Mouse (Mus musculus): ENCODE data around the gene Dhx30. TPM values are rescaled to one million over a fixed set of nuclear protein-coding genes. Genes with fewer than 3 reads are reported as not detected.
"Not testable (repeated sequence)": the region's sequence is repeated elsewhere in the genome, so short reads cannot be mapped to it uniquely, and the experiment has no call there.

The Dhx30 gene
- polyA plus RNA-seq (2012; rRNA removed): 20.3 and 30.4 TPM in 2 replicates

DNA sequence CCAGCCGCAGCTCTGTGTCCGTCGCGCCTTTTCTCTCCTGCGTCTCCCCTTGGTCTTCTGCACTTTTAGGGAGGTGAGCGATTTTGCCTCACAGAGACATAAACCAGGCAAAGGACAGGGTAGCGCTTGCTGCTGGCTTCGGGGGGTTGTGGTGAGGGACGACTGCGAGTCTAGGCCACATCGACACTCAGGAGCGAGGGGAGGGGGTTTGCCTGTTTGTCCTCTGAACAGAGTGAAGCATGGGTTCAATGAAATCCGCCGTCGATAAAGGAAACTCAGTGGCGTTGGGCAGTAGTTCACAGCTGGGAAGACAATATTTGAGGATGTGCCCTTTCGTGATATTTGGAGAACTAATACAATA lies at the start of gene Dhx30:
TSS of gene Dhx30 (minus strand) at position 52 of the 361 bp plus-strand sequence.
- Histone ChIP-seq H3K27ac (ENCODE audit: insufficient read depth, low read depth, low read length) (peak within 1 kb of the TSS; percentile 85), H3K4me3 (ENCODE audit: low read depth, low read length) (peak within 1 kb of the TSS; percentile 83), H3K36me3 (ENCODE audit: control insufficient read depth, insufficient read depth, low read length) (peaks cover 2% of the 10 kb centered on the region; the same call in 1 of the 2 replicates), H3K27me3 (ENCODE audit: control insufficient read depth, insufficient read depth, low read length) (no peaks in the 10 kb centered on the region), H3K4me1 (ENCODE audit: control insufficient read depth, insufficient read depth, insufficient read length, low read length) (peaks cover 4% of the 10 kb centered on the region; the same call in 1 of the 2 replicates)
- no peak for TF ChIP-seq POLR2A (IDR thresholded peaks at IDR 0.05; ENCODE audit: low read depth, low read length)
- no peak for TF ChIP-seq CTCF (IDR thresholded peaks at IDR 0.05; ENCODE audit: extremely low read depth, insufficient read length, insufficient replicate concordance, low read depth, low read length)
- under 1% methylated on average over 17 of the region's 17 CpGs for WGBS

DNA sequence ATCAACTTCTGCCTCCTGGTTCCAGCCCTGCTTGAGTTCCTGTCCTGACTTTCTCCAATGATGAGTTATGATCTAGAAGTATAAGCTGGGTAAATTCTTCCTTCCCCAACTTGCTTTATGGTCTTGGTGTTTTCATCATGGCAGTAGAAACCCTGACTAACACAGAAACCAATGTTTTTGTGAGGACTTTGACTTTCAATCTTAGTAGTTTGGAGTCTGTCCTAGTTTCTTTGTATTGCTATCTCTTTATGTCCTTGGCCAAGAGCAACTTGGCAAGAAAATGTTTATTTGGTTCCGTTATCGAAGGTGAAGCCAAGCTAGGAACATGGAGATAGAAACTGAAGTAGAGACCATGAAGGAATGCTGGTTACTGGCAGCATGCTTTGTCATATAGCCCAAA lies 45.4 kb upstream of the Dhx30 start:
- Histone ChIP-seq H3K4me1 (ENCODE audit: control insufficient read depth, insufficient read depth, insufficient read length, low read length) (no peaks in the 10 kb centered on the region), H3K27ac (ENCODE audit: insufficient read depth, low read depth, low read length) (no peak overlapping the region), H3K27me3 (ENCODE audit: control insufficient read depth, insufficient read depth, low read length) (no peaks in the 10 kb centered on the region), H3K4me3 (ENCODE audit: low read depth, low read length) (no peak overlapping the region), H3K36me3 (ENCODE audit: control insufficient read depth, insufficient read depth, low read length) (peaks cover 20% of the 10 kb centered on the region)
- no peak for TF ChIP-seq CTCF (IDR thresholded peaks at IDR 0.05; ENCODE audit: extremely low read depth, insufficient read length, insufficient replicate concordance, low read depth, low read length)
- no peak for TF ChIP-seq POLR2A (IDR thresholded peaks at IDR 0.05; ENCODE audit: low read depth, low read length)
- WGBS: 66% methylated on average over 2 of the region's 2 CpGs

DNA sequence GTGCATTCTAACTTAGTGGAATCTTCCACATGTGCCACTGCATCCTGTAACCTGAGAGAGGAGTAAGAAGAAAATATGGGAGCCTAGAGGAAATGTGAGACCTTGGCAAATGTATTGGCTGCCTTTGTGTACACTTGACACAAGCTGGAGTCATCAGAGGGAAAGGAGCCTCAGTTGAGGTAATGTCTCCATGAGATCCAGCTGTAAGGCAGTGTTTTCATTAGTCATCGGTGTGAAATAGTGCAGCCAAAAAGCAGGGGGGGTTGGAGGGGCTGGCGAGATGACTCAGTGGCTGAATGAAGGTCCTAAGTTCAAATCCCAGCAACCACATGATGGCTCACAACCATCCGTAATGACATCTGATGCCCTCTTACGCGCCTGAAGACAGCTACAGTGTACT lies 44.8 kb upstream of the Dhx30 start:
- 85% methylated on average over 5 of the region's 5 CpGs for WGBS
- Histone ChIP-seq H3K36me3 (ENCODE audit: control insufficient read depth, insufficient read depth, low read length) (peaks cover 22% of the 10 kb centered on the region), H3K4me1 (ENCODE audit: control insufficient read depth, insufficient read depth, insufficient read length, low read length) (no peaks in the 10 kb centered on the region), H3K27ac (ENCODE audit: insufficient read depth, low read depth, low read length) (no peak overlapping the region), H3K27me3 (ENCODE audit: control insufficient read depth, insufficient read depth, low read length) (no peaks in the 10 kb centered on the region), H3K4me3 (ENCODE audit: low read depth, low read length) (no peak overlapping the region)
- TF ChIP-seq POLR2A (IDR thresholded peaks at IDR 0.05; ENCODE audit: low read depth, low read length): no peak

DNA sequence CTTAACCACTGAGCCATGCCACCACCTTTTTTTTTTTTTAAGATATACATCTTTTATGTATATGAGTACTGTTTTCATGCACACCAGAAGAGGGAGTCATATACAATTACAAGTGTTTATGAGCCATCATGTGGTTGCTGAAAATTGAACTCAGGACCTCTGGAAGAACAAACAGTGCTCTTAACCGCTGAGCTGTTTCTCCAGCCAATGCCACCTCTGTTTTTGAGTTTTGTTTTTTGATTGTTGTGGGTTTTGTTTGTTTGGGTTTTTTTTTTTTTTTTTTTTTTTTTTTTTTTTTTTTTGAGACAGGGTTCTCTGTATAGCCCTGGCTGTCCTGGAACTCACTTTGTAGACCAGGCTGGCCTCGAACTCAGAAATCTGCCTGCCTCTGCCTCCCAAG lies 42.9 kb upstream of the Dhx30 start:
- H3K36me3 ChIP-seq (ENCODE audit: control insufficient read depth, insufficient read depth, low read length): peaks cover 32% of the 10 kb centered on the region
- H3K4me3 ChIP-seq (ENCODE audit: low read depth, low read length); H3K4me1 ChIP-seq (ENCODE audit: control insufficient read depth, insufficient read depth, insufficient read length, low read length); H3K27ac ChIP-seq (ENCODE audit: insufficient read depth, low read depth, low read length); H3K27me3 ChIP-seq (ENCODE audit: control insufficient read depth, insufficient read depth, low read length): not testable (repeated sequence)
- WGBS: 92% methylated on average over 2 of the region's 2 CpGs

DNA sequence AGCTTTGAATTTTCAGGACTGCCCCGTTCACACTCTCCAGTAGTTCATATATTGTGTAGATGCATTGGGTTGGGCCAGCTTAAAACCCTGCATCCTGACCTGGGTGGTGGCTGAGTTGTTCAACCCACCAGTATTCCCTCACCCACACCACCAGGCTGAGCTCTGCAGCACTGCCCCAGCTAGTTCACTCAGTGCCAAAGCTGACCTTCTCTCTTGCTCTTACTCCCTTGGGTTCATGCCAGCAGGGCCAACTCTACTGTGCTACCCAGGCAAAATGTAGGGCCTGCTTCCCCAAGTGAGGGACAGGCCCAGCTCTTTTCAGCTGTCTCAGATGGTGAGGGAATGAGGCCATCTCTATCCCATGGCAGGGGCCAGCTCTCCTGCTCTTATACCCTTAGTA lies 41.4 kb upstream of the Dhx30 start:
- 94% methylated on average over 1 of the region's 1 CpGs for WGBS
- no peak overlapping the region for H3K27ac ChIP-seq (ENCODE audit: insufficient read depth, low read depth, low read length)
- TF ChIP-seq POLR2A (IDR thresholded peaks at IDR 0.05; ENCODE audit: low read depth, low read length) (no peak), CTCF (IDR thresholded peaks at IDR 0.05; ENCODE audit: extremely low read depth, insufficient read length, insufficient replicate concordance, low read depth, low read length) (no peak)
- peaks cover 33% of the 10 kb centered on the region for H3K36me3 ChIP-seq (ENCODE audit: control insufficient read depth, insufficient read depth, low read length)
- H3K4me1 ChIP-seq (ENCODE audit: control insufficient read depth, insufficient read depth, insufficient read length, low read length): no peaks in the 10 kb centered on the region
- H3K27me3 ChIP-seq (ENCODE audit: control insufficient read depth, insufficient read depth, low read length): no peaks in the 10 kb centered on the region
- H3K4me3 ChIP-seq (ENCODE audit: low read depth, low read length): no peak overlapping the region

DNA sequence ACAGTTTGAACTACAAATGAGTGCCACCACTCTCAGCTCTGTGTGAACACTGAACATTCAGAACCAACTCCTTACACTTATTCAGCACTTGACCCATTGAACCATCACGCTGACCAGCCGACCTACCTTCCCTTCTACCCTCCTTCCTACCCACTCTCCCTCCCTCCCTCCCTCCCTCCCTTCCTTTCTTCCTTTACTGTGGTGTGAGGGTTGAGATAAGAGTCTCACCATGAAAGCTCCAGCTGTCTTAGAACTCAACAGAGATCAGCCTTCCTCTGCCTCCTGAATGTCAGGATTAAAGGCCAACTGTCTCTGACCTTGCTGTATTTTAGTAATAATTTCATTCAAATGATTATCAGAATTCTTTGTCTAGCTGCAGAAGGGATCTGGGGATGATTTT lies 31.0 kb upstream of the Dhx30 start:
- Histone ChIP-seq H3K27ac (ENCODE audit: insufficient read depth, low read depth, low read length) (no peak overlapping the region), H3K4me1 (ENCODE audit: control insufficient read depth, insufficient read depth, insufficient read length, low read length) (no peaks in the 10 kb centered on the region), H3K36me3 (ENCODE audit: control insufficient read depth, insufficient read depth, low read length) (peaks cover 24% of the 10 kb centered on the region), H3K4me3 (ENCODE audit: low read depth, low read length) (no peak overlapping the region), H3K27me3 (ENCODE audit: control insufficient read depth, insufficient read depth, low read length) (no peaks in the 10 kb centered on the region)
- TF ChIP-seq CTCF (IDR thresholded peaks at IDR 0.05; ENCODE audit: extremely low read depth, insufficient read length, insufficient replicate concordance, low read depth, low read length) (no peak), POLR2A (IDR thresholded peaks at IDR 0.05; ENCODE audit: low read depth, low read length) (no peak)
- 47% methylated on average over 2 of the region's 2 CpGs for WGBS

DNA sequence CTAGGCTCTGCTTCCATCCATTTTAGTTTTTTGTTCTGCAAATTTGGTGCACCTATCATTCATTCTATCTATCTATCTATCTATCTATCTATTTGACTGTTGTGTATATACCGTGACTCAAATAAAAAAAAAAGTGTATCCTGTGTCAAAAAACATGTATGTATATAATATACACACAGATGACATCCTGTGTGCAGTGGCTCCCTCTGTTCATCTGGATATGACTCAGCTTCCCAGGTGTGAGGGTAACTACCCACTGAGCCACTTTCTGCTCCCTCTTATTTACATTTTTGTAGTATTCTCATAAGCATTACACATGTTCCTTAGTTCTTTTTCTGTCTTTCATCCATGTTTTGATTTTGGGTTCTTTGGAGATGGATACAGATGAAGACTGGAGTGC lies 24.5 kb upstream of the Dhx30 start:
- no peaks in the 10 kb centered on the region for H3K4me1 ChIP-seq (ENCODE audit: control insufficient read depth, insufficient read depth, insufficient read length, low read length)
- H3K4me3 ChIP-seq (ENCODE audit: low read depth, low read length): no peak overlapping the region
- H3K27me3 ChIP-seq (ENCODE audit: control insufficient read depth, insufficient read depth, low read length): no peaks in the 10 kb centered on the region
- TF ChIP-seq POLR2A (IDR thresholded peaks at IDR 0.05; ENCODE audit: low read depth, low read length): no peak
- no peak for TF ChIP-seq CTCF (IDR thresholded peaks at IDR 0.05; ENCODE audit: extremely low read depth, insufficient read length, insufficient replicate concordance, low read depth, low read length)
- 88% methylated on average over 1 of the region's 1 CpGs for WGBS
- no peak overlapping the region for H3K27ac ChIP-seq (ENCODE audit: insufficient read depth, low read depth, low read length)
- H3K36me3 ChIP-seq (ENCODE audit: control insufficient read depth, insufficient read depth, low read length): peaks cover 14% of the 10 kb centered on the region

DNA sequence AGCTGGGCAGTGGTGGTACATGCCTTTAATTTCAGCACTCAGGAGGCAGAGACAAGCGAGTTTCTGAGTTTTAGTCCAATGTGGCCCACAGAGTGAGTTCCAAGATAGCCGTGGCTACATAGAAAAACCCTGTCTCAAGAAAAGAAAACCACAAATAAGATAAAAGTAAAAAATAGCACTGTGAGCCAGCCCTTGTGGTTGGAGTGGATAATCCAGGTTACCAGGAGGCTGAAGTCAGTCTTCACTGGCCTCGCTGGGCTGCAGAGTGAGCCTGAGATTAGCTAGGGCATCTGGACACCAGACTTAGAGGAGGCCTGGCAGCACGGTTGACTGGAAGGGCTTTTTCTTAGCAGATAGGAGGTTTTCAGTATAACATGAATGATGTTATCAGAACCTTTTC lies 21.5 kb upstream of the Dhx30 start:
- 79% methylated on average over 4 of the region's 4 CpGs for WGBS
- no peak for TF ChIP-seq CTCF (IDR thresholded peaks at IDR 0.05; ENCODE audit: extremely low read depth, insufficient read length, insufficient replicate concordance, low read depth, low read length)
- TF ChIP-seq POLR2A (IDR thresholded peaks at IDR 0.05; ENCODE audit: low read depth, low read length): no peak
- peaks cover 23% of the 10 kb centered on the region for H3K36me3 ChIP-seq (ENCODE audit: control insufficient read depth, insufficient read depth, low read length)
- H3K4me1 ChIP-seq (ENCODE audit: control insufficient read depth, insufficient read depth, insufficient read length, low read length): no peaks in the 10 kb centered on the region
- no peaks in the 10 kb centered on the region for H3K27me3 ChIP-seq (ENCODE audit: control insufficient read depth, insufficient read depth, low read length)
- no peak overlapping the region for H3K27ac ChIP-seq (ENCODE audit: insufficient read depth, low read depth, low read length)
- H3K4me3 ChIP-seq (ENCODE audit: low read depth, low read length): no peak overlapping the region

Measured in small intestine, adult 2 months (tissue).